Mouse (Mus musculus) embryo, embryonic 10.5 days (tissue): ENCODE data around the gene Psg25.
"Not testable (repeated sequence)": the region's sequence is repeated elsewhere in the genome, so short reads cannot be mapped to it uniquely, and the experiment has no call there.

Experiments used
- DNase-seq: peaks from one replicate; pipeline ENCODE4 v3.0.0-alpha.2; 2015; ENCODE audit warnings: low spot score

Gene Psg25

GRCm38 (mm10) chr7:18532169-18532568 is at the start of gene Psg25:
TSS of gene Psg25 (minus strand) at chr7:18532269.
- DNase-seq, result no peak

- no peak for DNase-seq
Measured at GRCm38 (mm10) chr7:18567205-18567604, 35.1 kb upstream of the Psg25 start, which contains the start of gene Psg27. TSS of gene Psg27 (minus strand) at chr7:18567305.

- no peak for DNase-seq
Measured at GRCm38 (mm10) chr7:18559850-18560249, 27.8 kb upstream of the Psg25 start.

- not testable (repeated sequence) for DNase-seq
Measured at GRCm38 (mm10) chr7:18555751-18556150, 23.7 kb upstream of the Psg25 start.

GRCm38 (mm10) chr7:18533420-18533819 is 1.4 kb upstream of the Psg25 start:
- no peak for DNase-seq

GRCm38 (mm10) chr7:18524668-18525067 is 7.4 kb downstream of the Psg25 start:
- DNase-seq, result no peak

- DNase-seq, result not testable (repeated sequence)
Measured at GRCm38 (mm10) chr7:18512848-18513247, 19.2 kb downstream of the Psg25 start.

GRCm38 (mm10) chr7:18512417-18512816 is 19.7 kb downstream of the Psg25 start:
- DNase-seq, result not testable (repeated sequence)

GRCm38 (mm10) chr7:18511479-18511878 is 20.6 kb downstream of the Psg25 start:
- peak; percentile 53 for DNase-seq

- no peak for DNase-seq
Measured at GRCm38 (mm10) chr7:18484077-18484476, 48.0 kb downstream of the Psg25 start, which contains the start of gene Psg26. TSS of gene Psg26 (minus strand) at chr7:18484177.
